Mouse (Mus musculus) CH12.LX (cell line): ENCODE measurements around the gene Spred2.

Source experiments
- CHD2 ChIP-seq: IDR thresholded peaks from 2 replicates; pipeline ENCODE4 v1.6.1; 2011; ENCODE audit warnings: low read length, improper control_type of control experiment
- CTCF ChIP-seq, 2 experiments: IDR thresholded peaks in 1 of 2; conservative IDR thresholded peaks in 1 of 2; 2 replicates each; pipeline ENCODE4 v1.5.1; 2011 to 2012; ENCODE audit warnings: low read depth in 2 of 2, low read length in 2 of 2, improper control_type of control experiment in 1 of 2, inconsistent platforms in 1 of 2, mild to moderate bottlenecking in 1 of 2, moderate library complexity in 1 of 2
- ELF1 ChIP-seq: IDR thresholded peaks from 2 replicates; pipeline ENCODE4 v1.6.1; 2014; ENCODE audit warnings: low read depth, mild to moderate bottlenecking, inconsistent platforms, low read length, improper control_type of control experiment
- EP300 ChIP-seq: IDR thresholded peaks from 2 replicates; pipeline ENCODE4 v1.6.1; 2011; ENCODE audit warnings: low read length, improper control_type of control experiment
- GABPA ChIP-seq: IDR thresholded peaks from 2 replicates; pipeline ENCODE4 v1.6.1; 2012; ENCODE audit warnings: low read depth, low read length, improper control_type of control experiment, inconsistent platforms; ENCODE audit not compliant: insufficient replicate concordance
- MAX ChIP-seq: IDR thresholded peaks from 2 replicates; pipeline ENCODE4 v1.6.1; 2011; ENCODE audit warnings: low read length, improper control_type of control experiment
- POLR2A ChIP-seq: IDR thresholded peaks from 2 replicates; pipeline ENCODE4 v1.6.1; 2011; ENCODE audit warnings: low read depth, mild to moderate bottlenecking, improper control_type of control experiment, low read length
- POLR2AphosphoS2 ChIP-seq: IDR thresholded peaks from 2 replicates; pipeline ENCODE4 v1.6.1; 2011; ENCODE audit warnings: low read depth, low read length, improper control_type of control experiment
- SIN3A ChIP-seq: IDR thresholded peaks from 2 replicates; pipeline ENCODE4 v1.6.1; 2012; ENCODE audit warnings: low read length, improper control_type of control experiment, inconsistent platforms
- TCF12 ChIP-seq: IDR thresholded peaks from 2 replicates; pipeline ENCODE4 v1.6.1; 2014; ENCODE audit warnings: low read depth, mild to moderate bottlenecking, inconsistent platforms, low read length, improper control_type of control experiment
- USF1 ChIP-seq: IDR thresholded peaks from 2 replicates; pipeline ENCODE4 v1.6.1; 2014; ENCODE audit warnings: low read depth, mild to moderate bottlenecking, inconsistent platforms, low read length, improper control_type of control experiment
- USF2 ChIP-seq: conservative IDR thresholded peaks from 2 replicates; pipeline ENCODE4 v1.6.1; 2011; ENCODE audit warnings: low read depth, low read length, improper control_type of control experiment
- ZKSCAN1 ChIP-seq: IDR thresholded peaks from 2 replicates; pipeline ENCODE4 v1.6.1; 2012; ENCODE audit warnings: low read depth, inconsistent platforms, low read length, improper control_type of control experiment, borderline replicate concordance

- TF ChIP-seq CTCF (conservative IDR thresholded peaks at IDR 0.05 in 1 of 2, IDR thresholded peaks at IDR 0.05 in 1 of 2; ENCODE audit: low read depth in 2 of 2, low read length in 2 of 2), result no peak
- TF ChIP-seq POLR2A, result no peak
- no peak for TF ChIP-seq USF1
- no peak for TF ChIP-seq MAX
- TF ChIP-seq ELF1, result no peak
- TF ChIP-seq GABPA, result no peak
- TF ChIP-seq POLR2AphosphoS2, result no peak
- TF ChIP-seq CHD2, result no peak
- no peak for TF ChIP-seq EP300
- no peak for TF ChIP-seq ZKSCAN1
- no peak for TF ChIP-seq USF2
- no peak for TF ChIP-seq SIN3A
- no peak for TF ChIP-seq TCF12
These were observed 66.6 kb downstream of the Spred2 start for GRCm38 (mm10) chr11:19990731-19991130.
